Mouse (Mus musculus): Measurements from ENCODE around the gene Samd4. TPM values are rescaled to one million over a fixed set of nuclear protein-coding genes. Genes with fewer than 3 reads are reported as not detected.

Samd4 gene
- total RNA-seq (2021) (10 to 100 TPM; 22.9 to 24.4 TPM), polyA plus RNA-seq (2012; rRNA removed) (14.7 and 16.5 TPM in 2 replicates)
- long read RNA-seq, full-length matches to known transcripts: 2 of 3 reads
- long read RNA-seq, partial matches to known transcripts: 0 of 3 reads
- long read RNA-seq, other reads (novel, unspliced or antisense): 1 of 3 reads

- peak; percentile 92 for DNase-seq
These were observed at the start of gene Samd4 for GRCm38 (mm10) chr14:46882431-46883067. Gene Samd4, plus strand, starts transcription at chr14:46882854.

GRCm38 (mm10) chr14:46839326-46839725, 43.3 kb upstream of the Samd4 start:
- DNase-seq: no peak

GRCm38 (mm10) chr14:46845706-46846105, 36.9 kb upstream of the Samd4 start:
- DNase-seq: peak; percentile 20

- DNase-seq: no peak
These were observed 34.5 kb upstream of the Samd4 start for GRCm38 (mm10) chr14:46848063-46848590.

GRCm38 (mm10) chr14:46848736-46849135, 33.9 kb upstream of the Samd4 start:
- no peak for DNase-seq

- no peak for DNase-seq
These were observed 32.9 kb upstream of the Samd4 start for GRCm38 (mm10) chr14:46849769-46850168.

GRCm38 (mm10) chr14:46853677-46854076, 29.0 kb upstream of the Samd4 start:
- DNase-seq: no peak

GRCm38 (mm10) chr14:46862922-46863321, 19.7 kb upstream of the Samd4 start:
- DNase-seq: no peak

- peak; percentile 78 for DNase-seq
These were observed 1.7 kb upstream of the Samd4 start for GRCm38 (mm10) chr14:46880935-46881334.

GRCm38 (mm10) chr14:46881581-46882430, 848 bp upstream of the Samd4 start:
- no peak for DNase-seq

GRCm38 (mm10) chr14:46883068-46883870, 615 bp downstream of the Samd4 start:
- peak; percentile 72 for DNase-seq

GRCm38 (mm10) chr14:46883871-46884441, 1.3 kb downstream of the Samd4 start:
- DNase-seq: peak; percentile 78

GRCm38 (mm10) chr14:46884701-46885428, 2.2 kb downstream of the Samd4 start:
- DNase-seq: peak; percentile 81

GRCm38 (mm10) chr14:46885429-46885755, 2.7 kb downstream of the Samd4 start:
- DNase-seq: peak; percentile 11

GRCm38 (mm10) chr14:46885891-46886301, 3.2 kb downstream of the Samd4 start:
- DNase-seq: peak; percentile 27

GRCm38 (mm10) chr14:46889096-46889495, 6.4 kb downstream of the Samd4 start:
- DNase-seq: no peak

- DNase-seq: no peak
These were observed 11.3 kb downstream of the Samd4 start for GRCm38 (mm10) chr14:46893961-46894360.

- no peak for DNase-seq
These were observed 15.3 kb downstream of the Samd4 start for GRCm38 (mm10) chr14:46897953-46898352.

- DNase-seq: no peak
These were observed 16.0 kb downstream of the Samd4 start for GRCm38 (mm10) chr14:46898626-46899025.

GRCm38 (mm10) chr14:46902498-46903087, 19.9 kb downstream of the Samd4 start:
- DNase-seq: no peak

- DNase-seq: no peak
These were observed 21.6 kb downstream of the Samd4 start for GRCm38 (mm10) chr14:46904276-46904675.

All from adrenal gland, adult 2 months (tissue).